Mouse (Mus musculus) kidney, adult 9 months (tissue): ENCODE data around the gene 1600002K03Rik.
"Not testable (repeated sequence)": the region's sequence is repeated elsewhere in the genome, so short reads cannot be mapped to it uniquely, and the experiment has no call there.

Experiments used
- DNase-seq: peaks from one replicate; pipeline ENCODE4 v3.0.0; 2022

1600002K03Rik gene

DNA sequence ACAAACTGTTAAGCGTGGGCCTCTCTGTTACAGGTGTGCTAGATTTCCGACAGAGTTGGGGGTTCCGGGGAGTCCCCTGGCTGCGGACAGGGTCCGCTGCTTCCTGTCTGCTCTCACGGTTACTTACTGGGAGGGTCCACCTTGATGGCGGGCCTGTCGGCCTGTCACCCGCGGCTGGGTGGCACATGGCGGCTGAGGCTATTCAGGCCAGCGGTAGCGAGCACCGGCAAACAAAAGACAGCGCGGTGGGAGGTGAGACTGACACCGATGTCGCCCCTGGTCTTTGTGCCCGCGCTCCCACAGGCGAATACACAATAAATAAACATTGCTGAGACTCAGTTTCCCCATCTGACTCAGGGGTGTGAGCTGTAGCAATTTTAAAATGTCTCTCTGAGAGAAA is 17.3 kb downstream of the 1600002K03Rik start:
- no peak for DNase-seq

DNA sequence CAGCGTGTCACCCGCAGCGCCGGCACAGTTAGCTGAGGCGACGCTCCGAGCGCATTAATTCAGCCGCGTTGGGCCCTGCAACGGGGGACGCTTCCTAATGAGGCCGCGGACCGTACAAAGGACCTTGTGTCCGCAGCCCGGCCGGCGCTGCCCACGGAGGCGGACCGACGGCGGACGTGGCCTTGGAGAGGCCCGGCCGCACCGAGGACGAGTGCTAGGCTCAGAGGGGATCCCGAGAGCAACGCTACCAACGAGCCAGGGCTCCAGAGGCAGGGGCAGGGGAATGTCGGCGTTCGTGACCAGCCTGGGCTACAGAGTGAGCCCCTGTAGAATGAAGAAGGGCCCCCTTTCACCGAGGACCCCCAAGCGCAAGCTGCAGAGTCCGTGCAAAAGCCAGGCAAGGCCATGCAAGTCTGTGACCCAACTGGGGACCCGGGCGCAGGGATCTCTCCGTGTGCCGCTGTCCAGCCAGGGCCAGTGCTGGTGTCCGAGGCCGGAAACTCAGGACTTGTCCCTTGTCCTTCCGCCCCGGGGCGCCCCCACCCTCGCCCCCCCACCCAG is 17.8 kb downstream of the 1600002K03Rik start:
- DNase-seq: no peak

DNA sequence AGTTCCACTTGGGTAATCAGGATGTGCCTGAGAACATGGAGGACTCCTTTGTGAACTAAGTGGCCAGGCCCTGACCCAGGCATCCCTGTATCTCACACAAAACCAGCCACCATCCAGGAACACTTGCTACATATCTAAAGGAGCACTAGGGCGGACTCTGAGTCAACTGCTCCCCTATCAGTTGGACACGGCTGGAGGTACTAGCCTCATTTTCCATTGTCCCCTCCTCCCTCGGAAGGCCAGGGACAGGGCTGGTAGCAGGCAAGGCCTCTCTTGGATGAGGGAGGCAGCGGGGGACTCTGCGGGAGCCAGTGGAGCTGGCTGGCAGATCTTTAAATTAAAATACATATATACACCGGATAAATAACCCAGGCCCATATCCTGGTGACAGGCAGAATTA is 21.2 kb downstream of the 1600002K03Rik start:
- DNase-seq: no peak

DNA sequence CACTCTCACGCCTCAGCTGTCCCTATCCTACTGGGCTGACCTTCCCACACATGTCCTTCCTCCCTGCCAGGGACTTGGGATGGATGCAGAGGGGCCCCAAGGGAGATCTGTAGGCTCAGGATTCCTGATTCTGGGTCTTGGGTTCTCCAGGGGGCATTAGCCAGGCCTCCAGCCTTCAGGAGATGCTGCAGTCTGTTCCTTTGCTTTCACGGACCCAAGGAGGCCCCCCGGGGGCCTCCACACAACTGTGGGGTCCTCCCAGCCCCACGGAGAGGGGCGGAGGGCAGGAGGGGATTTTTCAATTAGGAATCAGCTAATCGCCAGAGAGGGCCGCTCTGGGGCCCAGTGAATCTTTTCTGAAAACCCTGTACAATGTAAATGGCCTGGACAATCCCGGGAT is 21.7 kb downstream of the 1600002K03Rik start:
- DNase-seq: no peak

DNA sequence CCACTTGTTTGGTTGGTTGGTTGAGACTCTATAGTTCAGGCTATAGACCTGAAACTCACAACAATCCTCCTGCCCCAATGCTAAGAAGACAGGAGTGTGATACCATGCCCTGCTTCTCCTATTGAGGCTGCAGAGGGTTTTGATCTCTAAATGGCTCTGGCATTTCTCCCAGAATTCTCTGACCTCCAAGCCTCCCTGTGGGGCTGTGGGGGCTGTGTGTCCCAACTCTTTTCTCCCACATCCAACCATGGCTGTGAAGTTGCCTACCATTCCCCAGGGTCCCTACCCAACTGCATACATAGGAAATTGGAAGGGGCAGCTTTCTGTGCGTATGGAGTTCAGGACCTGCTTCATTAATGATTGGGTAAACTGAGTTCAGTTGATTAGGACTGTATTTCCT is 23.4 kb downstream of the 1600002K03Rik start:
- DNase-seq: no peak

DNA sequence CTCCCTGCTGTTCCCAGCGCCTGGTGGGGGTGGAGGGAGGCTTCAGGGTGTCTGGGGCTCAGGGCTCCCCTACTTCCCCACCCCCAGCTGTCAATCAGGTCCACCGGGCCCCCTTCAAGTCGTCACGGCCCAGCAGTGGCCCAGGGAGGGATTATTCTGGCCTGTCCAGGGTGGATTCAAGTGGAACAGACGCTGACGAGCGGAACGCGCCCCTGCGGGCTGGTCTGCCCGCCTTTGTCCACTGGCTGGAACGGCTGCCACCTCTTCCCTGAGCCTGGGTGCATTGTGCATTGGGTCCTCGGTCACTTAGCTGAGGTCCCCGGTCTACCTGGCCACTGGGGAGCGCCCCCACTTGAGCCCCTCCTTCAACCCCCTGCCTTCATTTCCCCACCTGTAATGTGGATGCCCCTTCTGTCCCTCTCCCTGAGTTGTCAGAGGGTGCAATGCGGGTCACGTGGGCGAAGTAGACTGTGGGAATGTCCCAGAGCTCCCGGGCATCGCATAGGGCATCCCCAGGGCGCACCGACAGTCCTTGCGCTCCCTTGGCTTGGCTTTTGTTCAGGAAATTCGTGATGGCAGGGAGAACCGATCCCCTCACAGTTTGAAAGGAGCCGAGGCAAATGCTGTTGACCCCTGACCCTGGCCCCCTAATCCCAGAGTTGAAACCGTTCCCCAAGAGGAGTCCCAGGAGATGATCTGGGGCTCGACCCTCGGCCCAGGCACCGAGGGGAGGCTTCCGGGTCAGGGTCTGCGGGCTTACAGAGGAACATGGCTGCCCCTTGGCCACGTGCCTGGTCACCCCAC is 24.2 kb downstream of the 1600002K03Rik start:
- no peak for DNase-seq

DNA sequence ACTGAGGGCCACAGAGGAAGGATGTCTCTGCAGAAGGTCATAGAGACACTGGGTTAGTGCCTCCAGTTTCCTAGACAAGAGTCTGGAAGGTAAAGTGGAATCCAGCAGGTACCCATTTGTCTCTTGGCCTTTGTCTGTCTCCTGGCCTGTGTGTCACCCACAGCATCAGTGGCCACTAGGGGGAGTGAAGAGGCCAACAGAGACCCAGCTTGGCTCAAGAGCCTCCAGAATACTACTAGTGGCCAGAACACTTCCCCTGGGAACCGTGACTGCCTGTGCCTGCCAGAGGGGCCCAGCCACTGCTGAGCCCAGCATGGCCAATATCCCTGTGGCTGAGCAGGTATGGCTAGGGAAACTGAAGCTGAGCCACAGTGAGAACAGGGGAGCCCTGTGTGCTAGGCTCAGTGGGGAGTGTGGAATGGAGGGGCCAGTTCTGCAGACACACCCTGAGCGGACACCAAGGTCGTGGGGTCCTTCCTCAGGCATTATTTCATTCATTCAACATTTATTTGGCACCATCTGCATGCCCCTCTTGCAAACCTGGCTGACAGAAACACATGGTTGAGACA is 26.8 kb downstream of the 1600002K03Rik start:
- peak; percentile 93 for DNase-seq

DNA sequence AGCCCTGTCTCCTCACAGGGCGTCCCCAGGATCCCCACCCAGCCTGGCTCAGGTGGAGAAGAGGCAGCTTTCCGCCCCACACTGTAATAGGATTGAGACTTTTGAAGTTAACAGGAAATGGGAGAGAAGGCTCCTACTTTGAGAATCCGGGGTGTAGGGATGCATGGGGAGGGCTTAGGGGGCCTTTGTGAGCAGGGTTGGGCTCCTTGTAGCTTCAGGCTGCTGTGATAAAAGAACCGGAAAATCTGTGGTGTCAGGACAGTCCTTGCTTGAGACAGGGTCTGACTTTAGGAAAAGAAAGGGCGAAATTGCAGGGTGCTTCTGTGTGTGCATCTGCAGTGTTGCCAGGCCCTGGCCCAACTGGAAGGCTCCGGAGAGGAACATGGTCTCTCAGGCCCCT is 27.7 kb downstream of the 1600002K03Rik start:
- DNase-seq: no peak

DNA sequence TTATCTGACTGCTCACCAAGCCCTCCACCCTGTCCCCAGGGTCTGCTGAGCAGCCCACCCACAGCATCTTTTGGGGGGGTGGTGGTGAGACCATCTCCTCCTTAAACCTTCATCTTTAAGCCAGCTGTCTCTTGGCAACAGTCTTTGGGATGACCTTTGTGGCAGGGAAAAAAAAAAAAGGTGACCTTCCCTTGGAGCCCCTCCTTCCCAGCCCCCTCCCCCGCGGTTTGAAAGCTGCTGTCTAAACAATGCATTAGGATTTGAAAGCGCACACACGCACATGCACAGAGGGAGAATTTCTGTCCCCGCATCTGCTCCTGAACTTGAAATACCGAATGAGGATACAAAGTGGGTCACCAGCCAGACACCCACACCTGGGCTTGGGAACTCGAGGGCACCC is 31.3 kb downstream of the 1600002K03Rik start:
- DNase-seq: no peak

DNA sequence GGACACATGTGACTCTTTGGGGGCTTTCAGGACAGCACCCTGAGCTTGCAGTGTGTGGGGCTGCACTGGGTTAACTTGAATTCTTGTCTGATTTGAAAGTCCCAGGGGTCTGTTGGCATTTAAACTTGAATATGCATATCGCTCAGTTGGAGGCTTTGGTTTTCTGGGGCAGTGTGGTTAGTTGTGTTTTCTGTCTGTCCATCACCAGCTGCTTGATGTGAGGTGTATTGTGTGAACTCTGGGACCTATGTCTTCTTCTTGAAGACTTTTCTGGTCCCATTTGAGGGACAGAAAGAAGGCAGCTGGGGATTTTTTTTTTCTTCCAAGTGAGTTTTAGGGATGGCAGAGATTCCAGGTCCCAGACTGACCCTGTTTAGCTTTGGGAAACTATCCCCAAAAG is 34.5 kb downstream of the 1600002K03Rik start:
- DNase-seq: no peak

DNA sequence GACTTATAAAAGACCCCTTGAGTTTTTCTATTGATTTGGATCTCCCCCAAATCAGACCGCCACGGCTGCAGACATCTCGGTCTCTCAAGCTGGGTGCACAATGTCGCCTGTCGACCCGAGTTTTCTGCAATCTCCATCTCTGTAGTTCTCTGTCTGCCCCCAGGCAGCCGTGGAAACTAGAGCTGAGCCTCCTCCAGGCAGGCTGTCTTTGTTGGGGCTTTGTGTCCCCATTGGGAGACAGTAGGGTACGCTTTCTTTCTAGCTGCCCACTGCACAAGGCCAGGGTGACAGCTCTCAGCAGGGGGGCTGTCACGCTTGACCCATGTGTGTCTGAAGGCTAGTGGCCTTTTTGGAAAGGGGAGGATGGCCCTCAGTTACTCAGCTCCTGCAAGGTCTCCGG is 34.9 kb downstream of the 1600002K03Rik start:
- DNase-seq: no peak

DNA sequence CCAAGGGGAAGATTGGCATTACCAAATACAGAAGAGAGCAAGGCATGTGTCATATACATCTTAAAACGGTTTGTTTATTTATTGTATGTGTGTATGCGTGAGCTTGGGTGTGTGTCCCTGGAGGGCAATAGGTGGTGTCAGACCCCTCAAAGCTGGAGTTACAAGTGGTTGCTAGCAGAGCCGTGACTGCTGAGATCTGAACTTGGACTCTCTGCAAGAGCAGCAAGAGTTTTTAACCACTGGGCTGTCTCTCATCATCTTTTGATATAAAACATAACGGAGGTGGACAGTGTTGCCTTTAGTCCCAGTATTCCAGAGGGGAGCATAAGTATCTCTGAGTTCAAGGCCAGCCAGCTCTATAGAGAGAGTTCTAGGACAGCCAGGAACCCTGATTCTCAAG is 35.5 kb downstream of the 1600002K03Rik start:
- no peak for DNase-seq

DNA sequence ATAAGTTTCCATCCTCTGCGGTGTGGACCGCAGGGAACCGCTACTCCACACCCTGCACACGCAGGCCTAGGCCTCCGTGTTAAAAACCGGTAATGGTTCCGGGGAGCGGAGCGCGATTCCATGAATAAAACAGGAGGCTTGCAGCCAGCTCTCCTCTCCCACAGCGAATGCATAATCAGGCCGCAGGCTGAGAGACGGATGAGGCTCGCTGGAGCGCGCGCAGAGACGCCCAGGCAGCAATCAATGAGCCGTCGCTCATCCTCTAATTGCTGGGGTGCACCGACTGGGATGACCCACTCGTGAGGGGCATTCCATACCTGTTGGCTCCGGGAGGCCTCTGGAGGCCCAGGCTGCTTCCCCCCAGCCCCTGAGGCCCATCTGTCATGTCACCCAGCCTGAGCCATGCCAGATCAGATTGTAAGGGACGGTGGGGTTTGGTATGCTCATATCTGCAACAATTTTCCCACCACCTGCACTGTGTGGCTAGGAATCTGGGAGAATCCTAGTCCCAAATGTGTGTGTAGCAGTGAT is 36.2 kb downstream of the 1600002K03Rik start:
- DNase-seq: no peak

DNA sequence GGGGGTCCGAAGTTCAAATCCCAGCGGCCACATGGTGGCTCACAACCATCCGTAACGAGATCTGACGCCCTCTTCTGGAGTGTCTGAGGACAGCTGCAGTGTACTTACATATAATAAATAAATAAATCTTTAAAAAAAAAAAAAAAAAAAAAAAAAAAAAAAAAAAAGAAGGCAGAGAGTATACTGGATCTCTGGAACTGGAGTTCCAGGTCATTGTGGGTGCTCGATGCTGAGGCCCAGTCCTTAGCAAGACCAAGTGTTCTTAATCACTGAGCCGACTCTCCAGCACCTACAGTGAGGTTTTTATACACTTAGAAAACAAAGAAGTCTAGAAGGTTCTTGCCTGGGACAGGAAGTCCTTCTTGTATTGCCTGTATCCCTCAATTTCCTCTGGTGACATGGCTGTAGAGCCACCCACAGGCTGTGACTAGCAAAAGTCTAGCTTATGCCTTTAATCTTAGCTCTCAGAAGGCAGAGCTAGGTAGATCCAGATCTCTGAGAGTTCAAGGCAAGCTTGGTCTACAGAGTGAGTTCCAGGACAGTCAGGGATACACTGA is 38.9 kb downstream of the 1600002K03Rik start:
- not testable (repeated sequence) for DNase-seq

DNA sequence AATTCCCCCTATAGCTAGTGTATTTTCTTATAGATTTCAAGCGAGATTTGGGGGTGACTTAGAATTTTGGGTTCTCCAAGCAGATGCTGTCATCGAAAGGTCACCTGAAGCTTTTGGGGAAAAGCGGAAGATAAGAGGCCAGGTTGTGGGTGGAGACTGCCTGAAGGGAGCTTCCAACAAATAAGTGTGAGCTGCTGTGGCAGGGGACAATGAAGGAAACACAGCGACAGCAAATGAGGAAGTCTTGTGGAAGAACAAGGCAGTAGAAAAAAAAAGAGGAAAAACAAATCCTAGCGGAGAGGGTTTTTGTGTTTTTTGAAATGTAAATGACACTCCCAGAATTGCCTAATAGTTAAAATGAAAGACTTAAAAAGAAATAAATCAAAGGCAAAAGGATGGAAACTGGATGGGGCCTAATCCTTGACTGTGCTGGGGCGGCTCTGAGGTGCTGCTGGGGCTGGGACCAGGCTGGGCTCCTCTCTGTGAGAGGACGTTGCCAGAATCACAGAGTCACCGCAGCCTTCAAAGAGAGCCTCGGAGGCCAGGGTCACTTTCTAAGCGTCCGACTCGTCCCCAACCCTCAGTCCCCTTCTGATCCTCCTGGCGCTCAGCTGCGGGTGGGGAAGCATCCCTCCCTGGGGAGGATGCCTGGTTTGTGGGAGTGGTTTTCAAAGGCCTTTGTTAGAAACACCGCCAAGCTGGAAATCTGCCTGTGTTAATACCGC is 42.5 kb downstream of the 1600002K03Rik start:
- no peak for DNase-seq

DNA sequence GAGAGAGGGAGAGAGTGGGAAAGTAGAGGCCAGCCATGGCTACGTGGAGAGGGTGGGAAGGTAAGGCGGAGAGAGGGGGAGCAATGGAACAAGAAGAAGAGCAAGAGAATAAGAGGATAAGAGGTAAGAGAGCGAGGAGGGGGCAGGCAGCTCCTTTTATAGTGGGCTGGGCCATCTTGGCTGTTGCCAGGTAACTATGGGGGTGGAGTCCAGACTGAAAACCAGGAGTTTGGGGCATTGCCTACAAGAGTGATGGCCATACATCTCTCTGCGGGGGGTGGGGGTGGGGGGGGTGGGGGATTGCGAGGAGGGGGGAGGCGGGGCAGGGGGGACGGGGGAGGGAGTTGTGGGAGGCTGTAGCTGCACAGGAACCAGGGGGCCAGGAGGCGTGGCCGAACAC is 47.9 kb downstream of the 1600002K03Rik start:
- no peak for DNase-seq

DNA sequence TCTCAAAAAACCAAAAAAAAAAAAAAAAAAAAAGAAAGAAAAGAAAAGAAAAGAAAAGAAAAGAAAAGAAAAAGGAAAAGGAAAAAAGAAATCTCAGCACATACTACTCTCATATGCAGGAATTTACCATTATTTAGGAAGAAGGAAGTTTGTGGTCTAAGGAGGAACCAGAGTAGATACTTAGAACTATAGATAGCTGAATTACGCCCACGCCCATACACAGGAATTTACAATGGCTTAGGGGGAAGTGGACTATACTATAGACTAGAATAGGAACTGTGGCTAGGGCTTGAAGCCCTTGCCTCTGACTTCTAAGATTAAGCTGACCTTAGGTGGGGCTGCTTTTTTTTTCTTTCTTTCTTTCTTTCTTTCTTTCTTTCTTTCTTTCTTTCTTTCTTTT is 50.4 kb downstream of the 1600002K03Rik start:
- DNase-seq: not testable (repeated sequence)
